Mouse (Mus musculus): ENCODE measurements around the gene C3.

C3 gene

DNA sequence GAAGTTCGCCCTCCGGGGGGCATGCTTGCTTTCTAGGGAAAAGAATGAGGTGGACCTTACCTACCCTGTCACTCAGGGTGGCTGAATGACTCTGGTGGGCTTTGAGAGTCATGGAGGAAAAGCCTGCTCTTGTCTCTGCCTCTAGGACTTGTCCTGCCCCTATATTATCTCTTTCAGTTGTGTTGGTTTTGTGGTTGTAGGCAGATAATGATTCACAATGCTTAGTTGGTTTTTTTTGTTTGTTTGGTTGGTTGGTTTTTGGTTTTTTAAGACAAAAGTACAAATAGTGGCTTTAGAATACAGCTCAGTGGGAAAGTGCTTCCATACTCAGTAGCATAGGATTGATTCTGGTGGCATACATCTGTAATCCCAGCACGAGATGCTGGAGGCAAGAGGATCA lies 937 bp upstream of the C3 start:
- in situ Hi-C loops (cut with MboI, MseI) = no loop called here

DNA sequence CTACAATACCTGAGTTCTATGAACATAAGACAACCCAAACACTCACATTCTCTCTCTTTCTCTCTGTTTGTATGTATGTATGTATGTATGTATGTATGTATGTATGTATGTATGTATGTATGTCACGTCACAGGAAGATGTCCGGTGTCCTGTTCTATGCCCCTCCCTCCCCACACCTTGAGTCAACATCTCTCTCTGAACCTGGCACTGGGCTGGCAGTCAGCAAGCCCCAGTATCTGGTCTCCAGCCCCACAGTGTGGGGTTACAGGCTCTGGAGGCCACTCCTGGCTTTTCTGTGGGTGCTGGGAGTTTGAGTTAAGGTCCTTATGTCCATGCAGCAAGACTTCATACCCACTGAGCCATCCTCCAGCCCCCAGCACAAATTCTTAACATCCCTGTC lies 468 bp downstream of the C3 start:
- in situ Hi-C loops (cut with MboI, MseI) = no loop called here

DNA sequence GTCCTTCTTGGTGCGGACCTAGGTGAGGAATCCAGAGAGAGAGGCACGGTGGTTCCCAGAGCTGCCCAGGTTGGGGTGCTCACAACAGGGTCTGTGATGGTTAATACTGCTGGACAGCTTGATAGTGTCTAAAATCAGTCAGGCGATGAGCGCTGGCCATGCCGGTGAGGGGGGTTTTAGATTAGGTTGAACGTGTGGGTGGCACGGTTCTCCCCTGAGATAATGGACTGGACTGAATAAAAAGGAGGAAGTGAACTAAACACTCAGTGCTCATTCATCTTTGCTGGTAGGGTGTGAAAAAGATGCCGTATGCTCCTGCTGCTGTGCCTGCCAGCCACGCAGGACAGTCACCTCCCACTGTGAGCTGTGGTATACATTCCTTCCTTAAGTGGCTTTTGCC lies 4.6 kb downstream of the C3 start:
- in situ Hi-C loops (cut with MboI, MseI) = no loop called here

DNA sequence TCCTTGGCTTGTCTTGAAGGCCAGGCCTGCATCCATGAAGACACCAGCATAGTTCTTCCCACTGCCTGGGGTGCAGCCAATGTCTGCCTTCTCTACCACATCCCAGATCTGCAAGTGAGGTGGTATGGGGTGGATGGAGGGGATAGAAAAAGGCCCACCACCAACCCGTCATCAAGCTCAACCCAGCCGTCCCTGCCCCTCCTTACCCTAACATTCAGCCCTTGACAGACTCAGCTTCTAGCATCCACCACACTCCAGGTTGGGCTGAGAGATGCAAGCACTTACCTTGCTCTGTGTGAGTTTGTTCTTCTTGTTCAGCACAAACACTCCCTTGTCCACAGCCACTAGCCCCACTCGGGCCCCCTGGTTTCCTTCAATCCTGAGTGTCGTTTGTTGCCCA lies 6.0 kb downstream of the C3 start:
- in situ Hi-C loops (cut with MboI, MseI) = no loop called here

DNA sequence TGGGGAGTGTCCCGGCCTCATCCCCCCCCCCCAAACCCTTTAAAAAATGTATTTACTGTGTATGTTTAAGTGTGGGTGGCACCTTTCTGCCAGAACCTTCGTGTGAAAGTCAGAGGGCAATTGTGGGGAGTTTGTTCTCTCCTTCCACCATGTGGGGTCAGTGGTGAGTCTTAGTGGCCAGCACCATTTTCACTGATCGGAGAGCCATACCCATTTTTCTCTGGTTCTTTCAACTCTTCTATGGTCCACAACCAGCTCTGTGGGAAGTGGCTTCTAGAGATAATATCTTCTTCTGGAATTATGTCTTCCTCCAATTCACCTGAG lies 8.1 kb downstream of the C3 start:
- in situ Hi-C loops (cut with MboI, MseI) = loop anchor here (5.0 kb wide), 1 partner anchor 112 kb away; no protein-coding TSS in a partner anchor

DNA sequence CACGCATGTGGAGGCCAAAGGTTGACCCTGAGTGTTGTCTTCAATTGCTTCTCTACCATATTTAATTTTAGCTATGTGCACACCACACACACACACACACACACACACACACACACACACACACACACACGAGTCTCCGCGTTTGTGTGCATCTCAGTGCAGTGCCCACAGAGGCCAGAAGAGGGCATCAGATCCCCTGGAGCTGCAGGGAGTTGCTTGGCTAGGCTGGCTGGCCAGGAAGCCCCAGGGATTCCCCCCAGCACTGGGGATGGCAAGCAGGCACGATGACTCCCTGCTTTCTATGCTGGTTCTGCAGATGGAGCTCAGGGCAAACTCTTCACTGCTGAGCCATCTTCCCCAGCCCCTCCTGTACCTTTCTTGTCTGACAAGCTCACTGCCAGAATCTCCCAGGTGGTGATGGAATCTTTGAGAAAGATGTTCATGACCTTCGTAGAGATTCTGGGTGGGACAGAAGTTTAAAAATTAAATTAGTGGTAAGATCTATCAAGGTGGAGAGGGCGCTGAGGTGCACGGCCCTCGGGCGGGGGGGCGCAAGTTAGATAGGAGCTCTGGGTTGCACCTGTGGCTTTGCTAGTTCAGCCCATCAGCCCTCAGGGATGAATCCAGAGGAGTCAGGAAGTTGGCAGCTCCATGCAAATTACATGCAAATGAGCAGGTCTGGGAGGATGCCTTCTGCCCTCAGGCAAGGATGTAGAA lies 8.6 kb downstream of the C3 start:
- in situ Hi-C loops (cut with MboI, MseI) = loop anchor here (5.0 kb wide), 1 partner anchor 113 kb away; no protein-coding TSS in a partner anchor

DNA sequence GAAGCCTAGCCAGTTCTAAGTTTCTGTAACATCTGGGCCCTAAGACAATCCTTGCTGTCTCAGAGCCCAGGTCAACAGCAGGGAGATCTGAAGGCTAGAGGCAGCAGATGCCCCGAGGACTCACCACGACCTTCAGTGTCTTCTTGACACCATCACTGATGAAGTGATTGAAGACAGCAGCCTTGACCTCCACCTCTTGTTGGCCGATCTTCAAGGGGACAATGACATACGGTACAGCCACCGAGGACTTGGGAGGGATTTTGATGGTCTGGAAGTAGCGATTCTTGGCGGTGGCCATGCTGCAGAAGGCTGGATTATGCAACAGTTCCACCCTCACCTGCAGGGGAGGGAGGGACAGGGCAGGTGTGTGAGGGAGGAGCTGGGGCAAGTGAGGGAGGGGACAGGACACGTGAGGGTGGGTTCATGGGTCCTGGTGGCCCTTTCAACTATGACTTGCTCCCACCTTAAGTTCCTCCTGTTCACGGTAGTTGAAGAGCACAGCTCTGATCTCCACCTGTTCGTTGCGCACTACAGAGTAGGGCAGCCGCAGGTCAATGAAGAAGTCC lies 9.5 kb downstream of the C3 start:
- in situ Hi-C loops (cut with MboI, MseI) = loop anchor here (5.0 kb wide), 1 partner anchor 114 kb away; no protein-coding TSS in a partner anchor

DNA sequence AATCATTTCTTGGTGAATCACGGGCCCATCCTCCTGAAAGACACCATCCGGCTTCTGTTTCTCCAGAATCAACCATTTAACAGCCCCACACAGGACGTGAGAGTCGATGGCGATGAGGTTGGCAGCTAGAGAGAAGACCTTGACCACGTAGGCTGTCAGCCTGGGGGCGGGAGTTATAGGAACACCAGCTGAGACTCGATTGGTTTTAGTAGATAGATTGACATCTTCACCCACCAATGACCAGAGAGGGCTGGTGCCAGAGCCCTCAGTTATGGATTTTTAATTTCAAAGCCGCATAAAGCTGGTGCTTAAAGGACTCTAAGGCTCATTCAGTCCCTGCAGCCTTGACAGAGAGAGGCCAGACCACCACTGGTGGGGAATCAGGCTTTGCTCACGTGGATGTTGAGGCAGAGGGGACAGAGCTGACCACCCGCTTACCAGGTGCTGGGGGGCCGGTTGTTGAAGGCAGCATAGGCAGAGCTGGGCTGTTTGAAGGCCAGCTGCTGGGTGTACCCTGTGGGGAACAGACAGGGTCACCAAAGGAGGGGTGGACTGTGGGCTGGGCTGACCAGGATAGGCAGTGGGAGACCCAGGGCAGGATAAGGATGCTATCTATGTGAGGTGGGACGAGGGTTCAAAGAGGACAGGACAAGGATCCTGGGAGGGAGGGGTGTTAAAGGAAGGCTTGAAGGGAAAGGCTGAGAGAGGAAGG lies 13.1 kb downstream of the C3 start:
- in situ Hi-C loops (cut with MboI, MseI) = loop anchor here (5.0 kb wide), 1 partner anchor 117 kb away; no protein-coding TSS in a partner anchor

DNA sequence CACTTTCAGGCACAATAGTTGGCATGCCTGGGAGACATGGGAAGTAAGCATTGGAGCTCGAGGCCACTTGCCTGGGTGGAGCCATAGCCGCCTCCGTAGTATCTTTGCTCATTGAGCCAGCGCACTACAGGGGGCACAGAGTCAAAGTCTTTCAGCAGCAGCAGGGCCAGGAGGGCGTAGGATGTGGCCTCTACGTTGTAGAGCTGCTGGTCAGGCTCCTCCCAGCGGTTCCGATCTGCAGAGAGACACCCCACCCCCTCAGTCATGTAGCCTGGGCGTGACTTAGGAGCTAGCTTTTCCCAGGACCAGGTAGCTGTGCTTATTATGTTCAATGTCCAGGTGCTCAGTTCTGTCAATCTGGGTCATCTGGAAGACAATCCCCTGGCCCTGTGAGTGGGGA lies 16.4 kb downstream of the C3 start:
- in situ Hi-C loops (cut with MboI, MseI) = no loop called here

DNA sequence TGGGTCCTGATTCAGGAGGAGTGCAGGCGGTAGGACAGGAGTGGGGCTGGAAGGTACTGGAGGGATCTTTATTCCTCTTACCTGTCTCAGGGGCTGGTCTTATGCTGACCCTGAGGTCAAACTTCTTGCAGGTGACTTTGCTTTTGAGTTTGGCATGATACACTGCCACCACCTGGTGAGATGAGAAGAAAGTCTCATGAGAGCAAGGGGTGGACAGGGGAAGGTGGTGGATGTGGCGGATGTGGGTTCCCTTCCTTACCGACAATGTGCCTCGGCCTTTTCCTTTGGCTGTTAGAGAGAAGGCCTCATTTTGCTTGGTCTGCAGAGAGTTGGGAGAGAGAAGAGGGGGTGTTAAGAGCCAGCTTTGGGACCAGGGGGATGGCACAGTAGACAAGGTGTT lies 18.6 kb downstream of the C3 start:
- in situ Hi-C loops (cut with MboI, MseI) = no loop called here

DNA sequence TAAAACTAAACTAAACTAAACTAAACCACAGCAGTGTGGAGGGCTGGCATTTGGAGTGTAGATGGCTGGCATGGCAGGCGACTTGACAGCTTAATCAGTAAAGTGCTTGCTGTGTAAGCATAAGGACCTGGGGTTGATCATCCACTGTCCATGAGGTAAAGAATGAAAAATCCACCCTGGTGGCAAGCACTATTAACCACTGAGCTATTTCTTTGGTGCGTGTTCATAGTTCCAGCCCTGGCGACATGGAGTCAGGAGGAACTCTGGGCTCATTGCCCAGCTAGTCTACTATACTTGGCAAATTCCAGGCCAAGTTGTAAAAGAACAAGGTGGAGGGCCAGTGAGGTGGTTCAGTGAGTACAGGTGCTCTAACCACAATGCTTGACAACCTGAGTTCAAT lies 20.0 kb downstream of the C3 start:
- in situ Hi-C loops (cut with MboI, MseI) = no loop called here

DNA sequence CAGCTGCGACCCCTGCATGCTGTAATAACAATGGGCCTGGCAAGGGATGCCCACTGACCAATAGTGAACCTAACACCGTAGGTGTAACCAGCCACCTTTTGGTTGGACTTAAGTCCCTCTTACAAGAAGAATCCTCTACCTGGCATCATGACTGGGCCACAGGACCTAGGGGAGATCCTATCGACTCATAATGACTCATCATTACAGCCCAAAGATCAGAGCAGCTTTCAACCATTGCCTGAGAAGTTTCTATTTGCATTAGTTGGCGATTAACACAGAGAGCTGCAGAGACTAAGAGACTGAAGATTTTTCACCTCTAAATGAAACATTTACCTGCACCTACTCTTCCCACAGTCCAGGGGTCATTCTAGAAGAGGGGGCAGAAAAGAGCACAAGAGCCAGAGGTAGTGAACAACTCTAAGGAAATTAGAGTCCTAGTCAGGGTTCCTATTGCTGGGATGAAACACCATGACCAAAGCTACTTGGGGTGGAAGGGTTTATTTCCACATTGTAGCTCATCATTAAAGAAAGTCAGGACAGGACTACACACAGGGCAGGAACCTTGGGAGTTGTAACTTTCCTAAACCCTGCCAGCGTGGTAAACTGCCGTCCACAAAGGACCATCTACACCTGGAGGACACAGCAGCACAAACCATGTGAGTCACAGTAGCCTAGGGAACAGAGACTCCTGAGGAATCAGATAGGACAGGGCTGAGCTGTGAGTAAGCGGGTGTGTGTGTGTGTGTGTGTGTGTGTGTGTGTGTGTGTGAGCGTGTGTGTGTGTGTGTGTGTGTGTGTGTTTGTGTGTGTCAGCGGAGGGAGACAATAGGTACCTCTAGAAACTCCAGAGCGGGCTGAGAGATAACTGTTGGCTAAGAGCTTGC lies 25.9 kb downstream of the C3 start:
- in situ Hi-C loops (cut with MboI, MseI) = no loop called here

DNA sequence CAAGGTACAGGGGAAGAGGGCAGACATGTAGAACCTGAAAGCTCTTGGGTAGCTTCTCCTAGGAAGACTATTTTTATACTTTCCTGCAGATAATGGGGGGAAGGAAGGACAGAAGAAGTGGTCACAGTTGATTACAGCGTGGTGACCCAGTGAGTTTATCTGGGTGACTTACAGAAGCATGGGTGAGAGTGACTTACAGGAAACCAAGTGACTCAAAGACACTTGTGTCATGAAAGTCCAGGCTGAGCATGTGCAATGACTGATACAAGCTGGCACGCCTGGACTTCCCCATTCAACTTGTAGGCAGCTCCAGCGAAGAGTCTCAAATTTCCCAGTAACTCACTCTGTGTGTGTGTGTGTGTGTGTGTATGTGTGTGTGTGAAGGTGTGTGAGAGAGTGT lies 29.7 kb downstream of the C3 start:
- in situ Hi-C loops (cut with MboI, MseI) = no loop called here

DNA sequence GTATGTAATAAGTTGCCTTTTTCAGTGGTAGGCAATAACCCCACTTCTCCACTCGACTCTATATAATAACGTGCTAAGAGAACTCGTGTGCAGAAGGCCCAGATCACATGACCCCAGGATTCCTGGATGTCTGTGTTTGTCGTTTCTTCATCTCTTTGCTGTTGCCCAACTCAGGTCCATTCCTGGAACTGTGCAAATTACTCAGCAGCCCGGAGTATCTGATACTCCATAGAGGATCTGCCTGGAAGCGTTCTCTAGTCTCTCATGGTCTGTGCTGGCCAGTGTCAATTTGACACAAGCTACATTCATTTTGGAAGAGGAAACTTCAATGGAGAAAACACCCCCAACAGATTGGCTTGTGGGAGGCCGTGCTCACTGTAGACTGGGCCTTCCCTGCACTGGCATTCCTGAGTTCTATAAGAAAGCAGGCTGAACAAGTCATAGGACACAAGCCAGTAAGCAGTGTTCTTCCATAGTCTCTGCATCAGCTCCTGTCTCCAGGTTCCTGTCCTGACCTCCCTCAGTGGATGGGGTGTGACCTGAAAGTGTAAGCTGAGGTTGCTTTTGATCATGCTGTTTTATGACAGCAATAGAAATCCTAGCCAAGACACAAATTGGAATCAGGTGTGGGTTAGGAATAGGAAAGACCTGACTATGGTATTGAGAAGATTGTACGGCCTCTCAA lies 32.5 kb downstream of the C3 start:
- in situ Hi-C loops (cut with MboI, MseI) = no loop called here

DNA sequence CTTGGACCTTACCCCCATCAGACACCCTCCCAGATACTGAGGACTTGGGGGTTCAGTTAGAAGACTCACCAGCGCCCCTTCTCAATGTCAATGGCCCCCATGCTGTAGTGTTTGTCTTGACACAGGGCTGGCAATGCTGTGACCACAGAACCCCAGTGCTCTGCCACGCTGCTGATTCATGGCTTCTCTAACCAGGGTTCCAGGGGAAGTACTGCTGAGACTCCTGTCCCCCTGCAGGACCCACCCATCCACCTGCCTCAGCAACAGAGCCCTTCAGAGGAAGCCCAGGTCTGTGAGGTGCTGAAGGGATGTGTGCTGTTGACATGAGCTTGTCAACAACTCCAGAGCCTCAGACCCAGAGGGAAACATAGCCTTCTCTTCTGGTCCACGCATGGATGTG lies 33.2 kb downstream of the C3 start:
- in situ Hi-C loops (cut with MboI, MseI) = no loop called here

DNA sequence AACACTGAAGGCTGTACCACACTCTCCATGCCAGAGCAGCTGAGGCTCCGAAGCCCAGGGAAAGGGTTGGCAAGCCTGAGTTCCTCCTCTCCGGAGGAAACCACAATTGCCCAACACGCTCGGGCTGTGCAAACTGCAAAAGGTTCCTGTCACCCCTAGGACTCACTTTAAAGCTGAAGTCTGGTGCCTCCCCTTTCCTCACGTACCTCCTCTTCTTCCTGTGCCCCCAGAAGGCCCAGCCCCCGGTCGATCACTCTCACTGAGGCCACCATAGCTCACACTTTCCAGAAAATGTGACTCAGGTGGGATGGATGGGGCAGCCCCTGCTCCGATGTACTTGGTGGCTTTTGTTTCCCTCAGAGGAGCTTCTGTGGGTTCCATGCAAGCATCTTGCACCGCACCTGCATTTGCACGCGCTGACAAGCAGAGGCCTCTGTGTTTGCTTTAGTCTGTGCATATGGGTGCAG lies 33.9 kb downstream of the C3 start, which contains the start of gene Tnfsf14:
Gene Tnfsf14, minus strand, starts transcription at position 137 of the 467 bp plus-strand sequence.
- in situ Hi-C loops (cut with MboI, MseI) = no loop called here

DNA sequence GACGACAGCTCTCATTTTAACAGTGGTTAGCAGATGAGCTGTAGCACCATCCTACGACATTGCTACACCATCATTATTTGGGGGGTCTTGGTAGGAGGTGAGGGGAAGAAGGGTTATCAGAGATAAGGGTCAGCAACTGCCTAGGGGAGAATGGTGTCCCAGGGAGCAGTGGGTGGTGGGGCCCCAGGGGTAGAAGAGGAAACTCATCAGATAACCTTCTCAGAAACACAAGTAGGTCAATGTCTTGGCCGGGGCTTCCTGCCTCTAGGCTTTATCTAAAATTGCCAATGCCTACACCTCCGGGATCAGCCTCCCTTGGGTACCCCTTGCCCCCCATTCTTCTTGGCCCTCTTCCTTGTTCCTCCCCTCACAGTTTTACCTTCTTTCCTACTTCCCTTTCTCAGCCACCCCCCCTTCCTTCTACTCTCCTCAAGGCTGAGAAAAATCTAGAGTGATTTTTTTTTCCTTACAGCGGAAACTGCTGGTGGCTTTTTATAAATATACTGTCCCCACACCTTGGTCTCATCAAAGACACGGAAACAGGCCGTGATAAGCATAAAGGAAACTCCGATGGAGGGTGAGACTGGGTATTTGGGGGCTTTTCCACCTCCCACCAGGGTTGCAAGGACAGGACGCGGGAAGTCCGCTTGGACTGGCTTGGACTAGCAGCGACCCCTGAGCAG lies 39.3 kb downstream of the C3 start:
- in situ Hi-C loops (cut with MboI, MseI) = no loop called here

DNA sequence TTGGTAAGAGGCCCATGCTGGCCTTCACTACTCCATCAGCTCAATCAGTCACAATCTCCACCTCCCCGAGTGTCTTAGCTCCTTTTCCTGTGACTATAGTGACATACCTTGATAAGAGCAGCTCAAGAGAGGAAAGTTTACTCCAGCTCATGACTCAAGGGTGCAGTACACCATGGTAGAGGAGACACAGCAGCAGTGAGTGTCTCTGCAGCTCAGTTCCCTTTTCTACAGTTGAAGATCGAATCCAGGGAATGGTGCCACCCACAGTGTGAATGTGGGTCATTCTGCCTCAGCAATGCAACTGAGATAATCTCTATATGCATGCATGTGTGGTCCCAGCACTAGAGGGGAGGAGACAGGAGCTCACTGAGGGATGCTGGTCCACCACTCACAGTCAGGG lies 42.3 kb downstream of the C3 start:
- in situ Hi-C loops (cut with MboI, MseI) = no loop called here

DNA sequence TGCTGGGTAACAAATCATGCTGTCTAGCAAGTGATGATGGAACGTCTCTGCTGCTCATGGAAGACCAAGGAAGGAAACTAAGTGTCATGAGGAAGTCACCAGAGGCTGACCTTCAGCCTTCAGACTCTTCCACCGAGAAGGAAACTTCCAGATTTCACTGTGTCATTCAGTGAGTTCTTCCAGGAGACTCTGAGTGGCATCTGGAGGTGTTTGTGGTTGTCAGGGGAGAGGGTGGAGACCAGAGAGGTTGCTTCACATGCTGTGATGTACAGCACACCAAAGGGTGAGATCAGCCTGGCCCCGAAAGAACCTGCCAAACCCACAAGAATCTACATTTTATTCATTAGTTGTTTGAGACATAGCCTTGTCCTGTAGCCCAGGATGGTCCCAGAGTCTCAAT lies 45.1 kb downstream of the C3 start:
- in situ Hi-C loops (cut with MboI, MseI) = no loop called here

DNA sequence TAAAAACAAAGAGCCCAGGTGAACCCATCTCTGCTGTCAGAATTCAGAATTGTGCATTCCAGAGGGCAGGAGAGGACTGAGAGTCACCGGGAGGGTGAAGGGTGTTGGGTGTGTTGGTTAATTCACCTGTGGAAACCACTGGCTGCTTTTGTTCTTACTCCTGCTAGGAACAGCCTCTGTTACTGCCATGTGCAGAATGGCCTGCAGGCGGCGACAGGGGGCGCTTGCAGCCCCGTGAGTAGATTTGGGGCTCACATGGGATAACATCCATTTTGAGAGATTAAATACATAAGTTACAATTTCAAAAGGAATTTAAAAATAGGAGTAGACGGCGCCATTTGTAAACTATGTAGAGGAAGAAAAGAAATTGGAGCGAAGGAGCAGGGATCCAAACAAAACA lies 47.6 kb downstream of the C3 start:
- in situ Hi-C loops (cut with MboI, MseI) = no loop called here

DNA sequence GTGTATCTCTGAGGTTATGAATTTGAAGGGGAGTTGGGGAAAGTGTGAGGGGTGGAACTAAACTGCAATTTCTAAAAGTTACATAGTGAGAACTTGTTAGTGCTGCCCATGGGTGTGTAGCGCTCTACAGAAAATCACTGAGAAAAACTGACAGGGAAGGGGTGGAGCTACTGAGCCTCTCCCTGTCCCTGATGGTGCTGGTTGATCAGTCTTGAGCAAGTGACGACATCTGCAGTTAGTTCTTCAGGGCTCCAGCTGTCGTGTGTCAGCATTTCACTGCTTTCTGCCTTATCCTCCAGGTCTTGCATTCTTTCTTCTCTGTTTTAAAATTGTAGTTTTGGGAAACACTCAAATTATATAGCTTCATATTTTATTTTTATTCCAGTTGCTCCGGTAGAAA lies 54.6 kb downstream of the C3 start:
- in situ Hi-C loops (cut with MboI, MseI) = no loop called here
